Mouse (Mus musculus) embryo, embryonic 11 days (tissue): ENCODE measurements around the gene E330034G19Rik.

Experiments used
- DNase-seq: peaks from one replicate; pipeline ENCODE4 v3.0.0-alpha.2; 2015

Gene E330034G19Rik

DNA sequence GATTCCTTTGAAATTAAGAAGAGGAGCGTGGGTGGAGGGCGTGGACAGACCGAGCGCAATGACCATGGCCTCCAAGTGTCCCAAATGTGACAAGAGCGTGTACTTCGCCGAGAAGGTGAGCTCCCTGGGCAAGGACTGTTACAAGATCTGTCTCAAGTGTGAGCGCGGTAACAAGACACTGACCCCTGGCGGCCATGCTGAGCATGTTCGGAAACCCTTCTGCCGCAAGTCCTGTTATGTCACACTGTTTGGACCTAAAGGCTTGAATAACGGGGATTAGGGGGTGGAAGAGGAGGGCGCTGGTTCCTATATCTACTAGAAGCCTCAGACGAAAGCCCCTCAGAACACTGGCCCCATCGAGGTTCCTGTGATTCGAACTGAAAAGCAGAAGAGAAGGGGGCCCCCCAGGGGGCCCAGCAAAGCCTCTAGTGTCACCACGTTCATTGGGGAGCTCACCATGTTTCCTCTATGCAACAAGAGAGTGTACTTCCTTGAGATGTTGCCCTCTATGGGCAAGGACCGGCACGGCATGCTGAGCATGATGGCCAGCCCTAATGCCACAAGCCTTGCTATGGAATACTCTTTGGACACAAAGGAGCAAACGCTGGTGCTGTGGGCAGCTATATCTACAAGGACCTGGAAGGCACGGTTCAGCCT, 65.4 kb downstream of the E330034G19Rik start:
- peak; percentile 71 for DNase-seq
